Mouse (Mus musculus): Measurements from ENCODE around the gene Pdgfb.

DNA sequence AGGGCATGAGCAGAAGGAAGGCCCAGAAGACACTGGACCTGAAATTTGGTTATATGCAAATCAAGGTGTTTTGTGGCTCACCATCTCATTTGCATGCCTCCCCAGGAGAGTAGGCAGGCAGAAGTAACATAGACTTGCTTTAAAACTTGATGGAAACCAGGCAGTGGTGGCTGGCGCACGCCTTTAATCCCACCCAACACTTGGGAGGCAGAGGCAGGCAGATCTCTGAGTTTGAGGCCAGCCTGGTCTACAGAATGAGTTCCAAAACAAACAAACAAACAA lies 23.3 kb upstream of the Pdgfb start:
- TF ChIP-seq CTCF (IDR thresholded peaks at IDR 0.05; ENCODE audit: low read depth): no peak
- TF ChIP-seq EP300 (optimal IDR thresholded peaks at IDR 0.05): no peak
